Mouse (Mus musculus) spleen, adult 2 months (tissue): Measurements from ENCODE around the gene Ablim1.

Source experiments
- CTCF ChIP-seq: fragments of 200-500 bp; IDR thresholded peaks from 2 replicates; pipeline ENCODE4 v1.5.1; 2011; ENCODE audit warnings: mild to moderate bottlenecking, inconsistent platforms; ENCODE audit not compliant: insufficient read depth, insufficient read length, insufficient replicate concordance; ENCODE audit errors: extremely low read depth
- POLR2A ChIP-seq: fragments of 200-500 bp; IDR thresholded peaks from 2 replicates; pipeline ENCODE4 v1.6.1; 2011; ENCODE audit warnings: low read depth, low read length, inconsistent platforms

- TF ChIP-seq POLR2A (no peak), CTCF (no peak)
These were observed 189.8 kb downstream of the Ablim1 start for GRCm38 (mm10) chr19:57124906-57125305.
